Comparison of ENCODE assay signal across 8 mouse cellular contexts in the genomic region with DNA sequence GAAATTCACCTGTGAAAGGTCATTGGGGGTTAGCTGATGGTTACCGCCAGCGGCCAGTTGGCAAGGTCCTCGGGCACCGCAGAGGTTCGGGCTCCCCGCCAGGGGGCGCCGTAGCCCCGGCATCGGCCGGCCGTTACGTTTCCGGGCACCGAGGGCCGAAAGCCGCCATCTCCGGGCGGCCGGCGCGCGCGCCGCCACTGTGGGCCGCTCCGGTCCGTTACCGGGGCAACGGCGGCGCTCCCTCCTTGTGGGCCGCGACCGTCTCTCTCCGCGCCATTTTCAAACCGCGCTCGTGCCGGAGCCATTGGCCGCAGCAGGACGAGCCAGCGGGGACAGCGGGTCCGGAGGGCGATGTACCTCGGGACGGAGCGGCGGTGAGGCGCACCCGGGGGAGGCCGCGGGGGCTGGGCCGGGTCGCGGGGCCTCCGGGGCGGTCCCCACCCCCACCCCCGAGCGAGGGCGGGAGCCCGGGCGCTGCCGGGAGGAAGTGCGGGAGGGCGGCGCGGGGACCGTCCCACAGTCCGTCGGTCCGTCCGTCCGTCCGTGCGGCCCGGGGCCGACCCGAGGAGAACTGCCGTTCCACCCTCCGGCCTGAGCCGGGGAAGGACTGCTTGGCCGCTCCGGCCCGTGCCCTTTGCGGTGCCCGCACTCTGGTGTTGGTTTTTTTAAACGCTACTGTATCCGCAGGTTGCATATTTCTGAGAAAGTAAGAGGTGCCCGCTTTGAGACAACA. TPM values are rescaled to one million over a fixed set of nuclear protein-coding genes. Genes with fewer than 3 reads are reported as not detected.
DNase-seq lines count a peak whose midpoint lies in the region; ATAC-seq and TF ChIP-seq lines count a peak whose summit lies in the region.

Cep135 (plus strand) TSS at position 148 of the 733 bp plus-strand sequence.

- DNase-seq in G1E (ENCODE audit: low spot score): peak; percentile 89
- peak; percentile 89 for DNase-seq in cerebellum, adult 11-12 months
- peak; percentile 73 for DNase-seq in heart, postnatal 25 days (ENCODE audit: low spot score)
- DNase-seq in layer of hippocampus, adult 2 months (ENCODE audit: low spot score in 2 of 2): peak; percentile 70 to 90
- DNase-seq in lung, embryonic 14.5 days: peak; percentile 94
- peak; percentile 88 for DNase-seq in testis, postnatal 14 days (ENCODE audit: low spot score)

- peaks cover 15% of the 10 kb centered on the region for H3K4me1 ChIP-seq in G1E (ENCODE audit: insufficient read depth, low read depth, low read length)
- H3K4me1 ChIP-seq in forebrain, embryonic 15.5 days: peaks cover 15% of the 10 kb centered on the region
- 0 out of 2 replicates have a peak, but pooled peaks cover 6% of the 10 kb centered on the region for H3K4me1 ChIP-seq in lung, embryonic 14.5 days (ENCODE audit: insufficient read depth)

- intact Hi-C loops in heart, postnatal 25 days (cut with DNase I): loop anchor here (2.0 kb wide), 2 partner anchors 254 to 286 kb away; no protein-coding TSS in a partner anchor

- H3K4me2 ChIP-seq in forebrain, embryonic 15.5 days (replicated peaks): peak within 1 kb of the TSS; percentile 61
- H3K4me2 ChIP-seq in lung, embryonic 14.5 days: peak within 1 kb of the TSS; percentile 65

- peak within 1 kb of the TSS; percentile 87 for H3K9ac ChIP-seq in forebrain, embryonic 15.5 days (replicated peaks)
- peak within 1 kb of the TSS; percentile 87 for H3K9ac ChIP-seq in lung, embryonic 14.5 days

- peaks cover 4% of the 10 kb centered on the region for H3K9me3 ChIP-seq in G1E (replicated peaks)
- no peaks in the 10 kb centered on the region for H3K9me3 ChIP-seq in forebrain, embryonic 15.5 days
- H3K9me3 ChIP-seq in lung, embryonic 14.5 days (ENCODE audit: low read depth, low read length): no peaks in the 10 kb centered on the region

- peak within 1 kb of the TSS; percentile 92 for H3K4me3 ChIP-seq in G1E (ENCODE audit: low read depth, low read length)
- peak within 1 kb of the TSS; percentile 85 for H3K4me3 ChIP-seq in forebrain, embryonic 15.5 days
- H3K4me3 ChIP-seq in layer of hippocampus, adult 2 months: peak within 1 kb of the TSS; percentile 86
- H3K4me3 ChIP-seq in lung, embryonic 14.5 days (ENCODE audit: low read depth, low read length): peak within 1 kb of the TSS; percentile 82

- WGBS in forebrain, embryonic 15.5 days: under 1% methylated on average over 75 of the region's 92 CpGs
- WGBS in lung, embryonic 14.5 days: under 1% methylated on average over 91 of the region's 92 CpGs

- no peaks in the 10 kb centered on the region for H3K27me3 ChIP-seq in G1E (ENCODE audit: insufficient read depth, low read length)
- H3K27me3 ChIP-seq in forebrain, embryonic 15.5 days: no peaks in the 10 kb centered on the region
- H3K27me3 ChIP-seq in lung, embryonic 14.5 days (ENCODE audit: insufficient read depth, low read length): no peaks in the 10 kb centered on the region

- TF ChIP-seq CTCF in G1E (IDR thresholded peaks at IDR 0.05; ENCODE audit: low read depth, low read length): peak; percentile 83
- peak; percentile 92 for TF ChIP-seq CTCF in layer of hippocampus, adult 2 months (conservative IDR thresholded peaks at IDR 0.05)
- TF ChIP-seq CTCF in lung, embryonic 14.5 days (IDR thresholded peaks at IDR 0.05; ENCODE audit: low read depth): peak; percentile 74

- ATAC-seq in G1E (ENCODE audit: extremely low read depth, insufficient number of reproducible peaks, low FRiP score, poor library complexity, severe bottlenecking): peak; percentile 63
- peak; percentile 99 for ATAC-seq in forebrain, embryonic 15.5 days (replicated peaks)
- ATAC-seq in lung, embryonic 14.5 days (ENCODE audit: insufficient read depth): peak; percentile 98
- ATAC-seq in neutrophil, adult 5-6 weeks (ENCODE audit: extremely low read depth, insufficient number of reproducible peaks, low FRiP score, poor library complexity, severe bottlenecking): peak; percentile 83

- H3K36me3 ChIP-seq in G1E (replicated peaks): peaks cover 25% of the 10 kb centered on the region
- H3K36me3 ChIP-seq in forebrain, embryonic 15.5 days: peaks cover 8% of the 10 kb centered on the region; the same call in 1 of the 2 replicates
- H3K36me3 ChIP-seq in lung, embryonic 14.5 days (ENCODE audit: insufficient read depth): peaks cover 21% of the 10 kb centered on the region

- H3K27ac ChIP-seq in forebrain, embryonic 15.5 days (replicated peaks): peak within 1 kb of the TSS; percentile 76
- peak within 1 kb of the TSS; percentile 92 for H3K27ac ChIP-seq in layer of hippocampus, adult 2 months
- H3K27ac ChIP-seq in lung, embryonic 14.5 days (ENCODE audit: low read depth): peak within 1 kb of the TSS; percentile 91

RNA-seq across cellular contexts. Expression of gene Cep135, which starts in this region (rescaled TPM):
- total RNA-seq in G1E (2014; fragmentation: Nextera tagmentation) (18.4 and 21.4 TPM in 2 replicates), G1E (2017) (18.6 and 21.4 TPM in 2 replicates)
- polyA plus RNA-seq in G1E (2012): 2.4 and 3.6 TPM in 2 replicates
- 5.3 and 5.8 TPM in 2 replicates for polyA plus RNA-seq in forebrain, embryonic 15.5 days (2015; fragmentation: Nextera tagmentation; extraction: Ambion mirVana)
- 1 to 10 TPM; 3.0 to 3.5 TPM for total RNA-seq in heart, postnatal 25 days (2021)
- total RNA-seq in layer of hippocampus, adult 2 months (2021): 1 to 10 TPM; 6.9 to 7.6 TPM
- 9.4 and 9.6 TPM in 2 replicates for polyA plus RNA-seq in lung, embryonic 14.5 days (2014; fragmentation: Nextera tagmentation; extraction: Ambion mirVana)
- 29.7 and 34.7 TPM in 2 replicates for total RNA-seq in neutrophil, adult 5-6 weeks (2017)

Comparison
In these comparisons a context has a peak if more than half of its experiments do, and no peak if none do; other contexts are left out.
1. Peak in every context shown above with its lines: DNase-seq, ATAC-seq, H3K4me3 ChIP-seq and H3K27ac ChIP-seq.